Mouse (Mus musculus) kidney, adult 11 months (tissue): ENCODE measurements around the gene Usp47.
"Not testable (repeated sequence)": the region's sequence is repeated elsewhere in the genome, so short reads cannot be mapped to it uniquely, and the experiment has no call there.

Experiments used
- DNase-seq: peaks from one replicate; pipeline ENCODE4 v3.0.0; 2022

Usp47 gene

DNA sequence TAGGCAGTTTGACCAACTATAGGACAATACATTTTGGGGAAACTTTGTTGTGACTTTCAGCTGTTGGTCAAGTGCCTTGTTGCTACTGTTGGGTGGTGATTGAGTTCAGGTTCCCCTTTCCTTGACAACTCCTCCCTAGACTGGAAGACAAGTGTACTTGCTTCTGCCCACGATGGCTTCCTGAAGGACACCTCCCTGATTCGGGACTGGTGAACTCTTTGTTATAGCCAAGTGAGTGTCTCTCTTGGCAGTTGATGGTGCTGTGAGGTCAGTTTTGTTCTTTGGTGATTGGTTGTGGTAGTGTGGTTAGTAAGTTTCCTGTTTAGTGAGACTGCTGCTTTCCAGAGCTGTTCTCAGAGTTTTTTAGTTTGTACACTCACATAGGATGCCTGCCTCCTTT, 19.5 kb downstream of the Usp47 start:
- no peak for DNase-seq

DNA sequence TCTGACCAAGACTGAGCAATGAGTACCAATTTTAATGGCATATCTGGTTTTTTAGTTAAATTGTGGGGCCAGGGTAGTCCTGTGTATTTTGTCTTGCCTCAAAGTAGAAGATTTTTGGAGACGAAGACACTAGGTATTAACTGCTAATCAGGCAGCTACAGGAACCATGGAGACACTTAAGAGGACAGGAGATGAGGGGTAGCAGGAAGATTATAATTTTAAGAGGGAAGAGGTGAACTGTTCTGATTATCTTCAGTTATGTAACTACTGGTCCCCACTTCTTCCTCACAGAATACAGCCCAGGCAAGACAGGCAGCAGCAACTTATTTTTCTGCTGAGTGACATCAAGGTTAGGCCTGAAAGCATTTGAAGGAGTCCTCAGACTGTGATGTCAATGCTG, 21.9 kb downstream of the Usp47 start:
- no peak for DNase-seq

DNA sequence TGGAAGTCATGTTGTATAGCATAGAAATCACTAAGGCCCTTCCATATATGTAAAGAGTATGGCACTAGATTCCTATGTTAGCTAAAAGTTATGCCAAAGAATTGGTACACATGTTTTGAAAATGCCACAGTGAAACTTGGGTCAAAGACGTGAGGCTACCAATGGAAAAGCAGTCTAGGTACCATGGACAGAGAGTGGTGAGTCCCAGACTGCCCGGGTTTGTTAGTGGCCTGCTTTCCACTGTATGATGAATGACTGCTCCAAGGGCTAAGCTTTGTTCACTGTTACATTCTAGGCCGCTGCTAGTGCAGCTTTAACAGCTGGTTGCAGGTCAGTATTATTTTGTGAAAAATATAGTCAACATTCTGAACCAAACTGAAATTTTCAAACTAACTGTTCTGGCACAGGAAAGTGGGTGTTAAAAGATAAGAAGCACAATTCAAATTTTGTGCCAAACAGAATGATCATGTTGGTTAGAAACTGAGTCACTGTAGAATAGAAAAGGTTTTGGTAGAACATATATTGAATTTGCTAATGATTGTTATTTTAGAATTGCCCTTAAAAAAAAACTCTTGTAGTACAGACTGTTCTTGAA, 22.6 kb downstream of the Usp47 start:
- DNase-seq = no peak

DNA sequence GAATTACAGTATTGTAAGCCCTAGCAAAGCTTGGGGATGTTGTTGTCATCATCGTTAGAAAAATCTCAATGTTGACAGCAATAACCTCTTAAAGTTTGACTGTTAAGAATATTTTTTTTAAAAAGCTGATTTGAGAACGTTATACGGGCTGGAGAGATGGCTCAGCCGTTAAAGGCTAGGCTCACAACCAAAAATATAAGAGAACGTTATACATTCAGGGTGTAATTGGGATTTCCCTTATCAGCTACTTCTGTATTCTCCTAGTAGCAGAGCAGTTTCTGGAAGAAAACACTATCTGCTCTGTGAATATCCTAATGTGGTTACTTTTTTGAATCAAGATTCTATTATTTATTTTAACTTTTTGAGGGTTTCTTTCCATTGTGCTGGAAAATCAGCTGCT, 25.3 kb downstream of the Usp47 start:
- DNase-seq = no peak

DNA sequence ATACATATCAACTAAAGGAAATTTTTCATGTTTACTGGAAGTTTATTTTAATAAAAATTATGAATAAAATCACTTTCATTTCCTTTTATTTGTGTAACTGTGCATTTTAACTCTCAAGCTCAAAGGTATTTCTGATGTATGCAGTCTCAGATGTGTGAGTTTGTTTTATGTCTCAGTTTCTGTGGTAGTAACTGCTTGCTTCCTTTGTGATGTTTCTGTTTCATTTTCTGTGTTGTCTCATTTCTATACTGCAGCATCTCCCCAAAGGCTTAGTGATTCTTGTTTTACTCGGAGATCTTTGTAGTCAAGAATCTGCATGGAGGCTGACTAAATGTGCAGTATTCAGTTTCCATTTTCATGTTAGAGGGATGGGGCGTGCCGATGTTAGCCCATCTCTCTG, 30.4 kb downstream of the Usp47 start:
- DNase-seq = no peak

DNA sequence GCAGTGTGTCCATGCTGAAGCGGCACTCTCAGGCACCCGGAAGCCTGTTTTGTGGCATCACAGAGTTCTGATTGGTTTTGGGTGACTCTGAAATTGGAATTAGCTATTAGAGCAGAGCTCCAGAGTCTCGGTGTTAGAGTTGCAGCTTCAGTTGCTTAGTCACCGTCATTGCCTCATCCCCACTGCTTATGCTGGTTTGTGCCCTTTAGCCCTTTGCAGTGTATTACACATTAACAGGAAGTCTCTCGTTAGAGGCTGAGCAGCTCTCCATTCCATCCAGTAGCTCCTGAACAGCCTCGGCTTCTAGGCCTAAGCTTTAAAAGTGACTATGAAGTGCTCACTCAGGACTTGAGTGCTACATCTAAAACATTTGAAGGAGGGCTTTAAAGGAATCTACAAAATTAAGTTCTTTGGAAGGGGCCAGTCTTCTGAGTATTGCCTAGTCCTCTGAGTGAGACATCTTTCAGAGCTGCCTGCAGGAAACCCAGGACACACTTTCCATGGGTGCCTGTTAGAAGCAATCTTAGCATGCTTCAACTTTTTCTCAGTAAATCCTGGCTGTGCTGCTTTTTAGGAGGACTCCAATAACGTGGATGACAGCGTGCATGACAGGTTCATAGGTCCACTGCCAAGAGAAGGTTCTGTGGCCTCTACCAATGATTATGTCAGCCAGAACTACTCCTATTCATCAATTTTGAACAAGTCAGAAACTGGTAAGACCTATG, 32.8 kb downstream of the Usp47 start:
- peak; percentile 66 for DNase-seq

DNA sequence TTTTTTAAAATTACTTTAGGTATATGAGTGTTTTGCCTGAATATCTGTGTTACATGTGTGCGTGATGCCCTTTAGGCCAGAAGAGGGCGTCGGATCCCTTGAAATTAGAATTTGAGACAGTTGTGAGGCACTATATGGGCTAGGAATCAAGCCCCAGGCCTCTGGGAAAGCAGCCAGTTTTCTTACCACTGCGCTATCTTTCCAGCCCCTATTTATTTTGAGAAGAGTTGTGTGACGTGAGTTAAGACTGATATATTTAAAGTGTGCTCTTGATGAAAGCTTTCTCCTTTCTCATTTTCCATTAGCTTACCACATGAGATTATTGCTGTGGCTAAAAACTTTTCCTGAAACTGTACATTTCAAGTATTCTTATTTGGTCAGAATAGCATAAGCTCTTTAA, 51.6 kb downstream of the Usp47 start:
- DNase-seq = no peak

DNA sequence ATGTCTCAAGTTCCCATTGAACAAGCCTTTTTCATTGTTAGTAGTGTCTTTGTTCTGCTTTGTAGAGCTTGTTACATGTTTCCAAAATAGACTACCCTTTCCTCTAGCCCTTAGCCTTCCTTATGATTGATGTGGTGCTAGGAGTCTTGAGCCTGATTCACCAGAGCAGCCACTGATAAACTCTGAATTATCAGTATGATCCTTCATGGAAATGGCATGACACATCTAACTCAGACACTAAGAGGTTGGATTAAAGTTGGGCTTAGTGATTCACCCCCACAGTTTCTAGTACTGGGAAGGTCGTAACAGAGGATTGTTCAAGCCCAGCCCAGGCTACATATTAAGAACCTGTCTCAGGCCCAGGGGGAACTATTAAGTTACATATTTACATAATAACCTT, 59.3 kb downstream of the Usp47 start:
- DNase-seq = no peak

DNA sequence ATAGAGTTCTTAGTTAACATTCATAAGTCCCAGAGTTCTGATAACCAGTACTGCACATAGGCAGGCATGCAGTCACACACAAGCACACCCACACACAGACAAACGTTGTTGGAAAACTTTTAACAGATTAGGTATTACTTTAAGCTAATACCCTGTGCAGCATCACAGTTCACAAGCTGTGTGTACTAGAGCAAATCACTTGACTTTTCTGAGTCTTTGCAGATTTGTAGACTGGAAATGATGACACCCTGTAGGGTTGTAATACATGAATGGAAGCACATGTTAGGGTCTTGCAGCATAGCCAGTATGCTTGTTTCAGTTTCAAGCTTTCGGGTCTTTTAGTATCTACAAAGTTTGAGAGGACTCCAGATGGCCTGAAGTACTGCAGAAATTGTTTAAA, 60.9 kb downstream of the Usp47 start:
- no peak for DNase-seq

DNA sequence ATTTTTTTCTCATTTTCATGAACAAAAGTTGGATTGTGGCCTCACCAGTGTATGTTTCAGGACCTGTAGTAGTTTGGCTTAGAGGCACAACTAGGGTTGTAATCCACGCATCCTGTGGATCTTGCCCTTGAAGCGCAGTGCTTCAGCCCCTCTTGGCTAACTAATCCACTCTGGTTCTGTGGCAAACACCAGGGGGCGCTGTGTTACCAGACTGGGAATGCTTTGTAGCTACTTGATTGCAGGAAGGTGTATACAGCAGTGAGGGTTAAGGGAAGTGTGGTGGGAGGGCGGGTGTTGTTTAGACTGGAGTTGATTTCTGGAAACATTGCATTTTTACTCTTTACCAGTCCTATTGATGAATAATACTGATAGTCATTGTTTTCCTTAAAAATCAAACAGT, 61.8 kb downstream of the Usp47 start:
- DNase-seq = peak; percentile 58

DNA sequence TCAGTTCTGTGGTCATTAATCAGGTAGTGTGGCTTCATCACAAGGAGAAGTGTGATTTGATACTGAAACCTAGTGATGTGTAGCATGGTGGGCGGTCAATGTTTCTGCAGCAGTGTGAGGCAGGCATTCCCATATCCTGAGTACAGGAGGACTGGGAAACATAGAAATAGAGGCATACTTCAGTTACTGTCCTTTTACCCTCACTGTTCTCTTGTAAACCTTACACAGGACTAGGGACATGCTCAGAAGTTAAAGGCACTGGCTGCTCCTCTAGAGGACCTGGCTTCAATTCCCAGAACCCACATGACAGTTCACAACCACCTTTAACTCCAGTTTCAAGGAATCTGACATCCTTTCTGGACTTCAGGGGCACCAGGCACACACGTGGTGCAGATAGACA, 62.9 kb downstream of the Usp47 start:
- DNase-seq = no peak

DNA sequence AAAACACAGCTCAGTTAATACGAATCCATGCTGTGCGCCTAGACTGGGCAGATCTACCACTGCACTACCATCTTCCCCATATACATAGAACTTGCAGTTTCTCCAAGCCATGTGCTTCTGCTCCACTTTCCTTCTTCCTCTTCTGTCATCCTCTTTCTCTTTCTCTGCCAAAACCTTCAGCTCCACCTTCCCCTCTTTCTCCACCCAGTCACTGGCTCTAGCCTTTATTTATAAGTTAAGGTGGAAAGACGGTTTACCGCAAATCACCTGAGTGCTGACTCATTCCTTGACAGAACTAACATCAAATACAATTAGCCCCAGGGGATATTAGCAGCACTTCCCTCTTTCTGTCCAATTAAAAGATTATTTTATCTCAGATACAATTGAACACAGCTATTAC, 71.6 kb downstream of the Usp47 start:
- not testable (repeated sequence) for DNase-seq

DNA sequence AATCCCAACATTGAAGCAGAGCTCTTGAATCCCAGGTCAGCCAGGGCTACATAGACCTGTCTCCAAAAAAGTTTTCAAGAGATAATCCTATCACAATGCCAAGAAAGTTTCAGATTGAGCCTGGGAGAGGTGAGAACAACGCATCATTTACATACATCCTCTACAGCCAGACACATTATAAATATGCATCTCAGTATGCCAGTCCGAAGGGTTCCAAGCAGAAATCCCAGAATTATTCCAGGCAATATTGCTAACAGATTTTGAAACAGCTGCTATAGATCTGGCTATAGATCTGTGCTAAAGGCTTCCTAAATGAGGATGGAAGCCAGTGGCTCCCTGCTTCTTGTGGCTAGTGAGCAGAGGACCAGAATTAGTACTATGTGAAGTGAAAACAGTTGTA, 77.6 kb downstream of the Usp47 start:
- DNase-seq = no peak

DNA sequence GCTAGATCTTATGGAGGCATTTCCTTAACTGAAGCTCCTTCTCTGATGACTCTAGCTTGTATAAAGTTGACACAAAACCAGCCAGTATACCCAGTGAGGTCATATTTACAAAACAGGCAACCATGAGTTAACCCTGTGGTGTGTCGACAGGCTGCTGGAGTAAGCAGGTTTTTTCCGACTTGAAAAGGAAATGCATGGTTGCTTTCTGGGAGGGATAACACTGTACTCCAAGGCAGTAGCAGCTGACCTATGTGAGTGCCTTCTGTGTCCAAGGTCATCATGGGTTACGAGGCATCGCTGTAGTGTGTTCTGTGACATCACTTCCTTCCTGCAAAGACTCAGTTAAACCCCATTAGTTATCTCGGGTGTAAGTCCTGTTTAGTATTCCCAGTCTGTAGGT, 79.6 kb downstream of the Usp47 start:
- DNase-seq = no peak

DNA sequence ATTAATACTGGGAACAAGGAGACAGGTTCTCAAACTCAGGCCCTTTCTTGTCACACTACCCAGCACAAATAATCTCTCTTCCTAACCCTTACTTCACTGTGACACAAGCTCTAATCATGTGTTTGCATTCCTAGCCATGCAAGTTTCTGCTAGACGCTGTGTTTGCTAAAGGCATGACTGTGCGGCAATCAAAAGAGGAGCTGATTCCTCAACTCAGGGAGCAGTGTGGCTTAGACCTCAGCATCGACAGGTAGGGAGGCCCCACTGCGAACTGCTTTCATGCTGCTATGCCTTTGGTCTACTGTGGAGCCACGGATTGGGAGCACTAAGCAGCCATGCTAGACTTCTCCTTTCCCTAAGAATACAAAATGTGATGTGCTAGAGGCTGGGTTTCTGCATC, 80.5 kb downstream of the Usp47 start:
- no peak for DNase-seq

DNA sequence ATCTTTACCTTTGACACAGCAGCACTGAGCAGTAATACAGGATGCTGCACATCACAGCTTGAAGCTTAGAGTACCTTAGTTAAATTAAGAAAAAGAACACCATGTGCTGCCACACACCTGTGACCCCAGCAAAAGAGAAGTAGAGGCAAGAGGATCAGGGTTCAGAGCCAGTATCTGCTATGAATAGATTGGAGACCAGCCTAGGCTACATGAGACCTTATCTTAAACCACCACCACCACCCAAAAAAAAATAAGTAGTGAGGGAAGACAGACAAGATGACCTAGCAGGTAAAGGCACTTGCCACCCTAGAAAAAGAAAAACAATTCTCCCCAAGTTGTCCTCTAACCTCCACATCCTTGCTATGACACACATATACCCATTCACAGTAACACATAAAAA, 85.5 kb downstream of the Usp47 start:
- DNase-seq = no peak

DNA sequence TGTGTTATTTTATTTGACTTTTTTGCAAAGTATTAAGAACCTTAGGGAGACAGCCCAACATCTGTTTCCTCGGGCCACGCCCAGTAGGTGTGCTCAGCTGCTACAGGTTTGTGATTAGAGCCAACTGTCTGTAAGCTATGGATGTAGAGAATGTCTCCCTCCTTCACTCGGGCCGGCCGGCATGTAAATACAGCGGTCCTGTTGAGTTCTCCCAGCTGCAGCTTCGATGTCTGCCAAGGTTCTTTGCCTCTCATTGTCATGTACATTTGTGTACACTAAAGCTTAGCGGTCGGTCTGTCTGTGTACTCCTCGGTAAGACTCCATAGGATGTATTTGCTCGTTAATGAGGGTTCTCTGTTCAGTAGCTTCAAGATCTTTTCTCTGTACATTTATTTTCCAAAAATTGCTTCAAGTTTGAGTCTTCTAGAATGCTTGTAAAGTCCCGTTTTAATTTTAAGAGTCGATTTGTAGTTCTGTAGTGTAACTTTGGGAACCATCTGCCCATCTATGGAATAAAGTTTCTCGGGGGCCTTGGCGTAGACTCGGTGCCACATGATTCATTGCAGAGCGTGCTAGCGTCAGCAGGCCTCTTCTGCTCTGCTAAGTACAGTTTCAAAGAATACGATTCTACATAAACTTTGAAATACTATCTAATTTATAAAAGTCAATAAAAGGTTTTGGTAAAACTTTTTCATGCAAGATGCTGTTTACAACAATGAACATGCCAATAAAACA, 87.5 kb downstream of the Usp47 start:
- DNase-seq = no peak

DNA sequence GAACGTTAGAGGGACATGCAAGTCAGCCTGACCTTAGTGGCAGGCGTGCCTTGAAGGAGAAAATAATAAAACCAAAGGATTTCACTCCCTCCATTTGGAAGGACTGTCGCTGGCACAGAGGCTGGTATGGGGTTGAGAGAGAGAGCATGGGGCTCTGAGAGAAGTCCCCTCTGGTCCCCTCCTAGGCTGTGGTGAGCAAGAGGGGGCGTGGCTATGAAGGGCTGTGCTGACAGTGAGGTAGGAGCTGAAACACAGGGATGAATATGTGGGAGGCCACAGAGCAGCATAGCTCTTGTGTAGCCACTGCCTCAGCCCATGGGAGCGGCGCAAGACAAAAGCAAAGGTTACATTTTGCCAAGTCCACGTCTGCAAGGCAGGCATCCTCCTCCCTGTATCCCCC, 94.2 kb downstream of the Usp47 start:
- DNase-seq = no peak

DNA sequence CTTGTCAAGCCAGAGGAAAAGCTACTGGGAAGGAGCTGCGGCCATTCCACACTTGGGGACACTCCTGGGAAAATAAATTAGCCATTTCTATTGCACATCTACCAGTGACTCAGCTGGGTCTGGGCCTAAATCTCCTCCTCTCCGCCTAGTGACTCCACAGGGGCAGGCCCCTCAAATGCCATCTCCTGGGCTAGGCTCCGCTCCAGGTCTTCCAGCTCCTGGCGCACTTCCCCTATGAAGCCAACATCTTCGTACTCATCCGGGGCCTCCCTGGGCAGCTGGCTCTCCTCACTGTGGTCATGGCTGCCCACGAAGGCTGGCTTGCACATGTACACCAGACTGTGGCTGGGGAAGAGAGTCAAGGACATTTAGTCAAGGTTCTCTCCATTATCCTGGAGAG, 94.8 kb downstream of the Usp47 start:
- no peak for DNase-seq

DNA sequence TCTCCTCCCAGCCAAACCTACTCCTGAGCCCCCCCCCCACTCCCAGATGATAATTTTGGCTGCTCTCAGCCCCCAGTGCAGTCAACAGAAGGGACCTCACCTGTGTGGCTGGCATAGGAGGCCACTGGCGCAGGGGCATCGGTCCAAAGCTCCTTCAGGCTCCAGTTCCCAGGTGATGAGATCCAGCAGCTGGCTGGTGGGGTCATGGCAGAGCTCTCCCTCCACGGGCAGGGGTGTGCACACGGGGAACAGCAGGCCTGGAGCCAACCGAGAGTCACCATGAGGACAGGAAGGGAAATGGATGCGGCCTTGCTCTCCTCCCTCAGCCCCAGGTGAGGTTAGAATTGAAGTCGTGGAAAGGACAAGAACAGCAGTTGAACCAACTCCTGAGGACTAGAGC, 95.9 kb downstream of the Usp47 start:
- no peak for DNase-seq

DNA sequence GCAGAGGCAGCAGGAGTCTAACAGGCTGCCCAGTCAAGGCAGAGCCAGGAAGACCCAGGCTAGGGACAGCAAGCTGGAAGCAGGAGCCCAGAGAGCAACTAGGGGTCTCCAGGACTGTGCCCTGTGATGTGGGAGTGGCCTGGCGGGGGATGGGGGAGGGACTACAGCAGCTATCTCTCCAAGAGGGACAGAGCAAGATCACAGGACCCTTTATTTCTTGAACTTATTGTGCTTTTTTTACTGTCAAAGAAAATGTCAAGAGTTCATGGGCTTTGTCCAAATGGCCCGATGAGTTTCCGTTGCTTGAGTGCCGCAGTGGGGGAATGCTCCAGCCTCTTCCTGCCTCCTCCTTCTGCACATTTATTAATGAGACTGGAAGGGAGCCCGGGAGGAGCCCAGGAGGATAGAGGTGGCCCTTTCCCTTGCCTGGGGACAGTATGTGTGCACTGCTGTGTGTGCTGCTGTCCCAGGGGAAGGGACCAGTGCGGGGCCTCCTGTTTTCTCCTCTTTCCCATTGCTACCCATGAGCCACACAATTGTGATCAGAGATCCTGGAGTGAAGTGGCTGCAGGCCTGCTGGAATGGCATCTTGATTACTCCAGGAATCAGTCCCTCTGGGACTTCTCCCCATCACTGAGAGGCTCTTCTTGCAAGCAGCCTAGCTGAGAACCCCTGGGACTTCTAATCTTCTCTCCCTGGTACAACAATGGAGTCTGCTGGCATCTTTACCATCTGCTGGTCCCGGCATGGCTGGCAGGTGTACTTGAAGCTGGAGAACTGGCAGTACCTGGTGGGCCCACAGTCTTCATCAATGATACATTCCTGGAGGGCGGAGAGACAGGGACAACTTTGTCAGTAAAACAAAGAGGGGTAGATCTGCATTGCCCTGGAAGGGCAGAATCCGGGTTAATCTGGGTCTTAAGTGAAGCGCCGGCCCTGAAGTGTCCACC, 97.8 kb downstream of the Usp47 start:
- DNase-seq = peak; percentile 29

DNA sequence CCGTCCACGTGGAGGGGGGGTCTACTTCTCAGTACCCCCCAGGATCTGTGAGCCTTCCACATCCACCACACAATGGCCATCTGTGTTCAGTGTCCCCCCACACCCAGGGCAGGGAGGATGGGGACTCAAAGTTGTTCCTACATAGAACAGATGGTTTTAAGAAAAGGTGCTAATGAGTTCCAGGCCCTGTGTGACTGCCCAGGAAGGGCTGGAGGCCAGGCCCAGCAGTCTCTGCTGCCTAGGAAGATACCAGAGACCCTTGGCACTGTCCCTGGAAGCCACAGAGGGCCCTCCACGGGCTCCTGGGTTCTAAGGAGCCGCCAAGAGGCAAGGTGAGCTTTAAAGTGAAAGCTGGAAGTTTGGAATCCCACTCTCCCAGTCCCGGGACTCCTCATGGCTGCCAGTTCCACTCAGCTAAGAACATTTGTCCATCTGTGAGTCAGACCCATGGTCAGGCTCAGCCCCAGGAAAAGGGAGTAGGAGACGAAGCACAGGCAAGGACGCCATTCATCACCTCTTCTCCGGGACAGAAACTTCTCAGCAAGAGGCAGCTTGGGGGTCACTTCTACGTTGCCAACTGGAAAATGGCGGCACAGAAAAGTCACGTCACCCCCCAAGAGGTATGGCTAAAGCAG, 98.7 kb downstream of the Usp47 start:
- DNase-seq = no peak

DNA sequence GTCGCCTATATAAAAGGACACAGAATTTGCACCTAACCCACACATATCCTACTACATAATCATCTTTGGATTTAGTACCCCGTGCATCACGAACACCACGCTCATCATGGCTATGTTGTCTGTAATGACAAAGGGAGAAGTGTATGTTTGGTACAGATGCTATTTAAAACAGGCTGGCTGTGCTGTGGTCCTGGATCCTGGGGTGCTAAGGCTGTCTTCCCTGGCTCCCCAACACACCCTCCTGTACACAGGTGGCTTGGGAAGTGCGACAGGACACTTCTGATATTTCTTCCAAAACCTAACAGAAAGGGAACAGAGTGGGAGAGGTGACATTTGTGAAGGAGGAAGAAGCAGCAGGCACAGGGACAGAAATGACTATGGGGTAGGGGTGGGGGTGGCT, 100.3 kb downstream of the Usp47 start:
- DNase-seq = no peak
